Mouse (Mus musculus) layer of hippocampus, adult 2 months (tissue): ENCODE measurements around the gene Lyst. TPM values are rescaled to one million over a fixed set of nuclear protein-coding genes. Genes with fewer than 3 reads are reported as not detected.
A peak's percentile ranks its signal among the peaks of the same experiment; 100 is the strongest.
"Not testable (repeated sequence)": the region's sequence is repeated elsewhere in the genome, so short reads cannot be mapped to it uniquely, and the experiment has no call there.

ENCODE experiments used
- DNase-seq, 2 experiments: peaks; one replicate each; pipeline ENCODE4 v3.0.0; 2022; ENCODE audit warnings: low spot score in 2 of 2
- H3K27ac ChIP-seq: fragments of 200-600 bp; 2 replicates; pipeline ENCODE4 v1.8.1; 2022
- H3K4me3 ChIP-seq: fragments of 200-600 bp; 2 replicates; pipeline ENCODE4 v1.8.1; 2022; ENCODE audit warnings: mild to moderate bottlenecking
- CTCF ChIP-seq: fragments of 200-600 bp; conservative IDR thresholded peaks from 2 replicates; pipeline ENCODE4 v1.8.1; 2022; ENCODE audit warnings: antibody characterized with exemption, mild to moderate bottlenecking, moderate library complexity
- total RNA-seq, 2 experiments: library from RNA; stranded (reverse); gene quantifications; 2 replicates each; pipeline ENCODE4 v1.2.3; 2021

The Lyst gene
- total RNA-seq, 2 experiments from 2014 or later: 96.3 to 107 TPM

DNA sequence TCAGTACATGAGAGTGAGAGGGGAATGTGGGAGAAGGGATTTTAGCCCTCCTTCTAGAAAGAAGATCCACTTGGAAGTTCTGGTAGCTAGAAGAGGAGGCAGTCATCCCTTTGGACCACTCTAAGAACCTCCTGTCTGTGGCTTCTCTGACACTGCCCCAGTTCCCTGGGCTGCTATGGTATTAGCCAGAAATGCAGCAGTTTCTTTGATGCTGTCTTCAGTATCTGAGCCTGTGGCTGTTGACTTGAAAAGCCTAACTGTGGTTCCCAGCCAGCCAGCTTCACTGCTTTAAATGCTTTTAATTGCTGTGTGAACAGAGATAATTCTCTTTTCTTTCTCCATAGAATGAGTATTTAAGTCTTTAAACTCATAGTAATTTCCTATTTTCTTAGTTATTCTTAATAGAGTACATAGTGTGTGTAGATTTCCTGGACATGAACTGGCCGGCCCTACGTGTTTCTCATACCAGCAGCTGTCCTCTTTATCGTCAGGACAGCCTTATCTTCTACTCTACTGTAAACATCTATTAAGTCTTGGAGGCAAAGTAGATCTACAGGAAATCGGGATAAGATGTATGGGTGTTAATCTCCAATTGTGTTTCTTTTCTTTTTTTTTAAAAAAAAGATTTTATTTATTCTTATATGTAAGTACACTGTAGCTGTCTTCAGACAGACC, 84.6 kb downstream of the Lyst start:
- H3K4me3 ChIP-seq: no peak overlapping the region
- no peak for TF ChIP-seq CTCF
- no peak for DNase-seq
- H3K27ac ChIP-seq: no peak overlapping the region

GRCm38 (mm10) chr13:13677871-13678270, 87.7 kb downstream of the Lyst start:
- Histone ChIP-seq H3K27ac (no peak overlapping the region), H3K4me3 (no peak overlapping the region)
- no peak for TF ChIP-seq CTCF
- DNase-seq: no peak

DNA sequence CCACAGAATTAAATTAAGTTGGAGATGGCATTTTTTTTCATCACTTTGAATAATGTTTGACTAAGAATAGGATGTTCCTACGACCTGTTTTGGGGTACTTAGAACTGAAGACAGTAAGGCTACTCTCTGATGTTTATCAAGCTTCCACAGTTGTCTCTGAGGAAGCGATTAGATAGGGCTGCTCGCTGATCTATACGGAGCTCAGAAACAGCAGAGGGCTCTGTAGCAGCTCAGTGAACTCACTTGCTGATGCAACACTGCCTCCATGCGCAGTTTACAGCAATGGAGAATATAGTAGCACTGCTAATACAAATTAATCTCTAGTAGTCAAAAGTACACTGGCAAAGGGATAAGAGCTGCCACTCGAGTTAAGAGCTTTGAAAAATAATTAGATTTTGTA, 91.4 kb downstream of the Lyst start:
- DNase-seq: no peak
- TF ChIP-seq CTCF: no peak
- Histone ChIP-seq H3K27ac (no peak overlapping the region), H3K4me3 (no peak overlapping the region)

DNA sequence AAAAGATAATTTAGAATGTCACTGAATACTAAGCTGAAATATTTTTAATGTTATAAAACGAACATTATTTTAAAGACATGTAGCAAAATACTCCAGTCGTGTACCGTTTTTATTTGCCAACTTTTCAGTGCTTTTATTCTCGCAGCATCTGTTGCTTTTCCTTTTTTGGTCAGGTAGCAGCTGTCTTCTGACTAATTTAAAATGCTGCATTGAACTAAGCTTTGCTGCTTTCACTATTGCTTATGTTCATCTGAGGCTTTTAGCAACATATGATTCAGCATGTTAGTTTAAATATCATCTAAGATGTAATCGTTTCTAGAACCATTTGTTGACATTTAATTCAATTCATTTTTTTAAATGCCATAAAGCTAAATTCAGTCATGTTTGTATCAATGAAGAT, 113.3 kb downstream of the Lyst start:
- TF ChIP-seq CTCF: no peak

DNA sequence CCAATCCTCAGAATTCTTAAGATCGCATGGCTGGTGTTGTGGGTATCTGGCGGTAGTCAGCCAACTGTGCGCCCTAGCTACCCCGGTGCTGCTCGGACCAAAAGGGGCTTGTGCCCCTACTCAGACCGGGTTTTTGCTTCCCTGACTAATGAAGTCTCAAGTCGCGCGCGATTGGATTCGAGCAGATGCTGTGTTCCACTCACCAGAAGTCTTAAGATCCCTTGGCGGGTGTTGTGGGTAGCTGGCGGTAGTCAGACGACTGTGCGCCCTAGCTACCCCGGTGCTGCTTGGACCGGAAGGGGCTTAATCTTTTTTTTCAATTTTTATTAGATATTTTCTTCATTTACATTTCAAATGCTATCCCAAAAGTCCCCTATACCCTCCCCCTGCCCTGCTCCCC, 131.2 kb downstream of the Lyst start:
- not testable (repeated sequence) for H3K4me3 ChIP-seq, H3K27ac ChIP-seq, DNase-seq

More for the DNA sequence above, 113.3 kb downstream of the Lyst start:
- DNase-seq: peak; percentile 51 to 82
- Histone ChIP-seq H3K27ac (peak overlapping the region; percentile 66), H3K4me3 (no peak overlapping the region)

- DNase-seq: no peak
- H3K27ac ChIP-seq: no peak overlapping the region
- H3K4me3 ChIP-seq: no peak overlapping the region
- no peak for TF ChIP-seq CTCF
Measured at GRCm38 (mm10) chr13:13723293-13723692, 133.1 kb downstream of the Lyst start.

- Histone ChIP-seq H3K4me3 (no peak overlapping the region), H3K27ac (no peak overlapping the region)
- TF ChIP-seq CTCF: no peak
- no peak for DNase-seq
Measured at GRCm38 (mm10) chr13:13723786-13724185, 133.6 kb downstream of the Lyst start.

DNA sequence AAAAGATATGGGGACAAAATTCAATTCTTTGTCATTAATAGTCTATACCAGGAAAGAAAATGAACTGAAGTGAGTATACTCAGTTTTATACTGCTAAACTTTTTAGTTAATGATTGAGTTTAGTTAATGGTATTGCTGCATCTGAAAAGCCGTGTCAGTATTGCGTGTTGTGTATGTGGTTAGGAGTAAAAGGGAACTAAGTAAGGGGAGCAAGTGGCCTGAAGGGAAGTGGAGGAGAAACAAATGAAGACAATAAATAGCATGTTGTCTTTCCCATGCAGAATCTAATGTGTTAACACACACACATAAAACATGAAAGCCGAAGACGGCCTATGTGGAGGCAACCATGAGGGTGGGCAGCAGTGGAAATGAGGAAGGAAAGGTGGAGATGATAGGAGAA, 149.0 kb downstream of the Lyst start:
- Histone ChIP-seq H3K4me3 (no peak overlapping the region), H3K27ac (no peak overlapping the region)
- TF ChIP-seq CTCF: no peak
- DNase-seq: no peak

GRCm38 (mm10) chr13:13745911-13746310, 155.7 kb downstream of the Lyst start:
- Histone ChIP-seq H3K4me3 (no peak overlapping the region), H3K27ac (no peak overlapping the region)
- TF ChIP-seq CTCF: no peak
- no peak for DNase-seq

DNA sequence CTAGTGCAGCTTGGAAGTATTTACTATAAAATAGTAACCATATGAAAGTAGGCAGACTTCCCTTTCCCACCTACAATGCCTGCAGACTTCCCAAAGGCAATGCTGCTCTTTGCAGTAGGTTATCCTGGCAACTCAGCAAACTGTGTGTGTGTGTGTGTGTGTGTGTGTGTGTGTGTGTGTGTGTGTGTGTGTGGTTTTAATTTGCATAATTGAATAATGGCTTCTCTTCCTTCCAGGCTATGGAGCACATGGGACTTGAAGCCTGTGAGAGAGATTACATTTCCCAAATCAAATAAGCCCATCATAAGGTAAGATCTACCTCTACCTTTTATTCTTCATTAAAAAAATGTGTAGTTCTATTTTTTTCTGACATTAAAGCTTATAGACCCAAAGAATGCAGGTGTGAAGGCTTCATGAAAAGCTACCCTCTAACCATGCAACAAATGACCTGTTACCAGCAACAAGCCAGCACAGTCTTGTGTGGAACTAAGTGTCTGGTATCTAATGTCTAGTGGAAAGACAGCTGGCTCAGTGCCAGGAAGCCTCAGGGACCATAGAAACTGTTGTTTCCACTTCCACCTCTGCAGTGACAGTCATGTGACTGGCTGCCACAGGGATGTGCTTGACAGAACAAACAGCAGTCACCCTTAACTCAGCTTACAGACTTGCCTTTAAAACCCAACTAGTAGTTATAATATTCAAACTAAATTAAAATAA, 185.7 kb downstream of the Lyst start:
- no peak overlapping the region for H3K4me3 ChIP-seq
- no peak overlapping the region for H3K27ac ChIP-seq
- no peak for DNase-seq
- no peak for TF ChIP-seq CTCF

DNA sequence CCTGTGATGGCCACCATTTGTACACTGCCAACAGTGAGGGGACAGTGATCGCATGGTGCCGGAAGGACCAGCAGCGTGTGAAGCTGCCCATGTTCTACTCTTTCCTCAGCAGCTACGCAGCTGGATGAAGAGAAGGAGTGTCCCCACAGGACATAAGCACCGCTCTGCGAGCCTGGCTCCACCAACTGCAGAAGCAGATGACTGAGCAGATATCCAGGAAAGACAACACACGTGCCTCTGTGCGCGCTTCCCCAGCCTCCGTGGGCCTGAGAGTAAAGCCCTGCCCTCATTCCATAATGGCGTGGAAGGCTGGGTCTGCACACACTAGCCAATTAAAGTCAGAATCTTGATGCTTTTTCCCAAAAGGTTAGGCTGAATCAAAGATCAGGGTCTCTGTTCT, 186.9 kb downstream of the Lyst start:
- no peak for TF ChIP-seq CTCF

GRCm38 (mm10) chr13:13777696-13778095, 187.5 kb downstream of the Lyst start:
- H3K27ac ChIP-seq: no peak overlapping the region
- TF ChIP-seq CTCF: no peak
- DNase-seq: no peak
- no peak overlapping the region for H3K4me3 ChIP-seq

More for the DNA sequence above, 186.9 kb downstream of the Lyst start:
- no peak overlapping the region for H3K27ac ChIP-seq
- H3K4me3 ChIP-seq: no peak overlapping the region
- no peak for DNase-seq

DNA sequence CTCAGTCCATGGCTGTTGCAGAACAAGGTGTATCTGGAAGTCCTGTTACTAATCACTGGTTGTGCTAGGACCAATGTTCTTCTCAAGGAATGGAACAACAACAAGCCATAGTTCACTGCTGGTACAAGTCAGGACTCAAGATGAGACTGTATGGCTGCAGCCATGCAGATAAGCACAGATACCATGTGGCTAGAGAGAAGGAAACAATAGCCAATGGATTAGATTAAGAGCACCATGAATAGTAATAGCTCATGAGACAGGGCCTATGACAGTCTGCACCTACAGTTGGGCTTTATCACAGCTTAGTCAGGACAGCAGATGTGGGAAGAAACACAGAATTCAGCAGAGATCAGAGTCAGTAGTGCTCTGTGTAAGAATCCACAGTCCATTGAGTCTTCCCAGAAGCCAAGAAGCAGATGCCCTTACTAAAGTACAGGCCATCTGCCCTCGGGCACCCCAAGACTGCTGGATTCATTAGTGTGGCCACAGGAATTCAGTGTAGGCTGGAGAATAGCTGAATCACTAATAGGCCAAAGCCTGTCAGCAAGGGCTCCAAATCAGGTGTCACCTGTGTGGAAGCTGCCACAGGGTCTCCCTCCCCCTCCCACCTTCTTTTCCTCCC, 188.8 kb downstream of the Lyst start:
- DNase-seq: no peak
- TF ChIP-seq CTCF: no peak
- H3K4me3 ChIP-seq: no peak overlapping the region

GRCm38 (mm10) chr13:13780271-13780670, 190.1 kb downstream of the Lyst start:
- no peak for DNase-seq
- no peak for TF ChIP-seq CTCF
- H3K4me3 ChIP-seq: no peak overlapping the region
- H3K27ac ChIP-seq: no peak overlapping the region

More for the DNA sequence above, 188.8 kb downstream of the Lyst start:
- no peak overlapping the region for H3K27ac ChIP-seq
